Mouse (Mus musculus) heart, embryonic 16.5 days (tissue): Measurements from ENCODE around the gene St3gal4. TPM values are rescaled to one million over a fixed set of nuclear protein-coding genes. Genes with fewer than 3 reads are reported as not detected.

Experiments used
- ATAC-seq: fragments of 200-750 bp; cut with Nextera tagmentation; replicated peaks from 2 replicates; pipeline ENCODE4 v1.8.0; 2017; ENCODE audit warnings: moderate number of reproducible peaks; ENCODE audit not compliant: insufficient read depth, low FRiP score; ENCODE audit errors: extremely low read depth
- H3K27ac ChIP-seq: fragments of 300-500 bp; sonication (generic); 2 replicates; pipeline ENCODE4 v1.5.1; 2014; ENCODE audit warnings: mild to moderate bottlenecking, low read length, control low read depth, moderate library complexity
- H3K27me3 ChIP-seq: fragments of 300-500 bp; sonication (generic); 2 replicates; pipeline ENCODE4 v1.6.1; 2014; ENCODE audit warnings: low read length, mixed read lengths; ENCODE audit not compliant: control insufficient read depth, insufficient read depth
- H3K36me3 ChIP-seq: fragments of 300-500 bp; sonication (generic); 2 replicates; pipeline ENCODE4 v1.6.1; 2014; ENCODE audit not compliant: control insufficient read depth, insufficient read depth
- H3K4me1 ChIP-seq: fragments of 300-500 bp; sonication (generic); 2 replicates; pipeline ENCODE4 v1.6.1; 2014; ENCODE audit warnings: low read length, mixed read lengths; ENCODE audit not compliant: control insufficient read depth, insufficient read depth
- H3K4me2 ChIP-seq: fragments of 300-500 bp; sonication (generic); 2 replicates; pipeline ENCODE4 v1.6.1; 2014; ENCODE audit warnings: low read depth, mild to moderate bottlenecking, control low read depth, low read length
- H3K4me3 ChIP-seq: fragments of 300-500 bp; sonication (generic); 2 replicates; pipeline ENCODE4 v1.5.1; 2014; ENCODE audit warnings: mild to moderate bottlenecking, control low read depth, low read length
- H3K9ac ChIP-seq: fragments of 300-500 bp; sonication (generic); 2 replicates; pipeline ENCODE4 v1.6.1; 2014; ENCODE audit warnings: low read length, control low read depth
- H3K9me3 ChIP-seq: fragments of 300-500 bp; sonication (generic); replicated peaks from 2 replicates; pipeline ENCODE4 v1.6.1; 2016; ENCODE audit warnings: low read length; ENCODE audit not compliant: control insufficient read depth
- WGBS: fragments of 180-500 bp; shearing (Covaris S2); extraction: QIAGEN DNeasy Blood & Tissue Kit; methylation state at CpG from one replicate; pipeline ENCODE4 v1.1.7; 2014; 5-methylcytosine and 5-hydroxymethylcytosine counted together
- polyA plus RNA-seq: library from polyadenylated mRNA; unstranded; fragments of >200 nt; fragmentation: Nextera tagmentation; extraction: Ambion mirVana; gene quantifications from 2 replicates; pipeline ENCODE4 v1.2.1, GENCODE M21; 2015

Gene St3gal4
- polyA plus RNA-seq, 1 experiment from 2014 or later = 25.8 TPM

DNA sequence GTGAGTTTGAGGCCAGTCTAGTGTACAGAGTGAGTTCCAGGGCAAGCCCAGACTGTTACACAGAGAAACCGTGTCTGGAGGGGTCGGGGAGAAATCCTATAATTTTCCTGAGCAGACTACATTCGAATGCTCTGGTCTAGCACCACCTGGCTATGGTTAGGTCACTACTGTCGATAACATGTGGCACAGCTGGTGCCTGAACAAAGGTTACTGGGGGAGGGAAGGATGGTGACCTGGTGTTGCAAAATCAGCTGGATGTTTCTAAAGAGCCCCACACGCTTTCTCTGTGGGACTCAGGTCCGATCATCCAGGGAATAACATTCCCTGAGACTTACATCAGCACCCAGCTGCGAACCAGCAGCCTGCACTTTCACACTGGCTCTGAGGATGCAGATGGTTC lies 19.0 kb upstream of the St3gal4 start:
- H3K27me3 ChIP-seq = no peaks in the 10 kb centered on the region
- no peaks in the 10 kb centered on the region for H3K36me3 ChIP-seq
- 73% methylated on average over 7 of the region's 7 CpGs for WGBS
- peaks cover 6% of the 10 kb centered on the region; the same call in 1 of the 2 replicates for H3K4me1 ChIP-seq
- H3K4me3 ChIP-seq = no peak overlapping the region
- H3K4me2 ChIP-seq = no peak overlapping the region
- no peak overlapping the region for H3K27ac ChIP-seq
- no peaks in the 10 kb centered on the region for H3K9me3 ChIP-seq
- ATAC-seq = no peak
- no peak overlapping the region for H3K9ac ChIP-seq

DNA sequence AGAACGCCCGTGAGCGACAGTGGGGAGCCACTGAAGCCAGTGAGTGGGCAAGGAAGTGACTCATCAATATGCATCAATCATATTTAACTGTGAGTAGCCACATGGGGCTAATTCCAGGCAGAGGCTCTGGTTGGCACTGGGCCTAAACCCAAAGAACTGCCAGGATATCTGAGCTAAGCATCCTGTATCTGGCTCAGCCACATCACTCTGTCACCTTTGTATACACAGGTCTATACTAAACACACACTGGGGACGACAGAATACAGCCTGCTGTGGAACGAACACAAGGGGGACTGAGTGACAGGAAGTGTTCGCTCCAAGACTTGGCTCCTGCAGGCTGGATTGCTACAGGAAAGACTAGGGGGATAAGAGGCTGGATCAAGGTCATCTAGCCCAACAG lies 16.5 kb upstream of the St3gal4 start:
- 58% methylated on average over 6 of the region's 6 CpGs for WGBS
- ATAC-seq = no peak
- no peak overlapping the region for H3K4me2 ChIP-seq
- H3K4me1 ChIP-seq = peaks cover 6% of the 10 kb centered on the region; the same call in 1 of the 2 replicates
- H3K9me3 ChIP-seq = no peaks in the 10 kb centered on the region
- H3K4me3 ChIP-seq = no peak overlapping the region
- no peaks in the 10 kb centered on the region for H3K27me3 ChIP-seq
- H3K27ac ChIP-seq = 0 out of 2 replicates have a peak overlapping the region, but pooled peaks have one; percentile 8
- peak overlapping the region; percentile 11; the same call in 1 of the 2 replicates for H3K9ac ChIP-seq
- H3K36me3 ChIP-seq = no peaks in the 10 kb centered on the region

DNA sequence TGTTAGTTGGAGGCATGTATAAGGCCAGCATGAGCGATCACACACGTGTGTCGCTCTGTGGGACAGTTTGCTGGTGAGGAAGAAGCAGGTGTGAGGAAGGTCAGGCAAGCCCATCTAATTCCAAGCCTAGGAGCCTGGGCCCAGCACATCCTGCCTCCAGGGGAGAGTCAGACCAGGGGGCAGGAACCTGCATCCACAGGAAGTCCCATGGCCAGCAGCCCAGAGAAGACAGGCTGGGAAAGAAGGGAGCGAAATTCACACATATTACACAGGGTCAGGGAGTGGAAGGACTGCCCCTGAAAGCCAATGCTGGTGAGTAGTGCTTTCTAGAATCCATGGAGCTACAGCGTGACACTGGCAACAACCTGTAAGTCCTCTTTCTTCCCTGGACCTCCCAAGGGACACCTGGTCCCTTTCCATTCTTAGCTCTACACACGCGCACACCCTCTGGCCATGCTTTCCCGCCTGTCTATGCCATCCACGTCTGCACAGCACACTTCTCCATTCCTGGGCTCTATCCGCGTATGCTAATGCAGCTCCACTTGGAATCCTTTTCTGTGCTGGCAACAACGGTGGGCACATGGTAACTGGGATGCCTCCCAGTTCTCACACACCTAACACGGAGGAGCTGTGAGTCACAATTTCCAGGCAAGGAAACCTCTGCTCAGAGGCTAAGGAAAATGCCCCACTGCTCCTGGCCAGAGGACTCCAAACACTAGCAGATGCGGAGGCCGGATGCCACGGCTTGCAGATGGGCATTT lies 12.7 kb upstream of the St3gal4 start:
- H3K27me3 ChIP-seq = no peaks in the 10 kb centered on the region
- H3K9me3 ChIP-seq = no peaks in the 10 kb centered on the region
- WGBS = 84% methylated on average over 16 of the region's 16 CpGs
- peak; percentile 45; the same call in 1 of the 2 replicates for ATAC-seq
- H3K4me1 ChIP-seq = peaks cover 12% of the 10 kb centered on the region
- H3K4me3 ChIP-seq = no peak overlapping the region
- H3K36me3 ChIP-seq = no peaks in the 10 kb centered on the region
- peak overlapping the region; percentile 33 for H3K27ac ChIP-seq
- no peak overlapping the region for H3K4me2 ChIP-seq
- H3K9ac ChIP-seq = no peak overlapping the region

DNA sequence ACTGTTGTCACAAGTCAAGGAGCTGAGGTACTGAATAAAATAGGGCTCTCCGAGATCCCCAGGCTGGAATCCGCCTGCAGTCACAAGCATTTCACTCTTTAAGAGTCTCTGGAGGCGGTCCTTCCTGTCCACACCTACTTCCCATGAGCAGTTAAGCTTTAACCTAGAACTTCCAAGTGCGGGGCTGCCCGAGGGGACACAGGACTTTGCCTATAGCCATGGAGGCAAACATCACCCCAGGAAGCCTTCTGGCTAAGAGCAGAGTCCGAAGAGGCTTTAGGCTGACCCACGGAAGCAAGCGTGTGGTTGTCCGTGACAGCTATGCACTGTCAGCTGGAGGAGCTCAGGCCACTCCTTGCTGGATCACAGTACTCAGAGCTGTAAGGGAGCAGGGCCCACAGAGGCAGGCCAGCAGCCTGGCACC lies 9.9 kb upstream of the St3gal4 start:
- no peak overlapping the region for H3K27ac ChIP-seq
- ATAC-seq = no peak
- no peaks in the 10 kb centered on the region for H3K27me3 ChIP-seq
- no peak overlapping the region for H3K9ac ChIP-seq
- H3K36me3 ChIP-seq = peaks cover 9% of the 10 kb centered on the region; the same call in 1 of the 2 replicates
- H3K4me2 ChIP-seq = no peak overlapping the region
- no peak overlapping the region for H3K4me3 ChIP-seq
- H3K9me3 ChIP-seq = no peaks in the 10 kb centered on the region
- WGBS = 57% methylated on average over 9 of the region's 9 CpGs
- H3K4me1 ChIP-seq = peaks cover 10% of the 10 kb centered on the region

DNA sequence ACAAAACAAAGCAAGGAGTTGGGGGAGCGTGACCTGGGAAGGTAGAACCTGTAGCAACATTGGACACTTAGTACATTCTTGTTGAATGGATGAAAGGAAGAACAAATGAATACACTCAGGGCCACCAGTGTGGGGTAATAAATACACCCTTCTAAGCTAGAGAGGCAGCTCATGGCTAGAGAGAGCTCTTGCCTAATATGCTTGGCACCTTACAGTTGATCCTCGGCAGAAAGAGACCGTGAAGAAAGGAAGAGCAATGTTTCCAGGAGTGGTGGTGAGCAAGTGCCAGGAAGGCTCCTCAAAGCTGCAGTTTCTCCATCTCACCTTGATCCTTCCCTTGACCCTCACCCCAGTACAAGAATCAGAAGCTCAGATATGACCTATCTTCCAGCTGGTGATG lies 9.5 kb upstream of the St3gal4 start:
- H3K9me3 ChIP-seq = no peaks in the 10 kb centered on the region
- peaks cover 12% of the 10 kb centered on the region for H3K4me1 ChIP-seq
- 78% methylated on average over 3 of the region's 3 CpGs for WGBS
- no peak overlapping the region for H3K4me3 ChIP-seq
- no peak overlapping the region for H3K27ac ChIP-seq
- no peak overlapping the region for H3K9ac ChIP-seq
- ATAC-seq = no peak
- H3K36me3 ChIP-seq = peaks cover 9% of the 10 kb centered on the region; the same call in 1 of the 2 replicates
- no peaks in the 10 kb centered on the region for H3K27me3 ChIP-seq
- no peak overlapping the region for H3K4me2 ChIP-seq

DNA sequence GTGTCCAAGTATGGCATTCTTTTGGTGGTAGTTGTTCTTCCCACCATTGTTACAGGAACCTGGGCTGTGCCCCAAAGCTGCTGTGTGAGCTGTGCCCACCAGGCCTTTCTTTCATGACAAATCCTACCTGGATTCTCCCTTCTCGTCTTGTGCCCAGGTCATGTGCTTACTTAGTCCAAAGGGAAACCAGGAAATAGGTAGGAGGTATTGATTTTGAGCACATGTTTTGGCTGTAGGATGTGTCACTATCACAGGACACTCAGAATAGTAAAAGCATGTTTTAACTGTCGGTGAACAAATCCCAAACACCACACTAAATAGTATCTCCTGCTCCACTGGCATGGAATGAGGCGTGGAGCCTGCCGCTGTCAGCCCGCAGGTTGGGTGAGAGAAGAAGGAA lies 8.5 kb upstream of the St3gal4 start:
- ATAC-seq = no peak
- Histone ChIP-seq H3K9ac (no peak overlapping the region), H3K36me3 (peaks cover 9% of the 10 kb centered on the region; the same call in 1 of the 2 replicates), H3K4me3 (no peak overlapping the region), H3K27ac (no peak overlapping the region), H3K9me3 (no peaks in the 10 kb centered on the region), H3K4me2 (no peak overlapping the region), H3K27me3 (no peaks in the 10 kb centered on the region), H3K4me1 (peaks cover 12% of the 10 kb centered on the region)
- WGBS = 83% methylated on average over 5 of the region's 5 CpGs

DNA sequence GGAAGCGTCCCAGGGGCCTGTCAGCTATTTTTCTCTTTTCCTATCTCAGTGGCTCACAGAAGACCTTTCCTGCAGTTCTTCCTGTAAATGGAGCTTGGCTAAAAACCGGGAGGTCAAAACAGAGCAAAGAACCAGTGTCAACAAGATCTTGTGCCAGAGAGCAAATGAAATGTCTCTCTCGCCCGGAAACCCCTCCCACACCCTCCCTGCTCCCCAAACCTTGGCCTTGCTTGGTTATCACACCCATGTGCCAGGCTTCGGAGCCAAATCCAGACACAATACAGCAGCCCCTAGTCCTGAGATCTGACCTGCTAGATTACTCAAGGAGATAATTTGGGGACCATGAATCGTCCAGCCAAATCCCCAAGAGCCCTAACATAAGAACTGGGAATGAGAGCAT lies 8.1 kb upstream of the St3gal4 start:
- H3K4me3 ChIP-seq = no peak overlapping the region
- WGBS = 66% methylated on average over 6 of the region's 6 CpGs
- H3K36me3 ChIP-seq = peaks cover 9% of the 10 kb centered on the region; the same call in 1 of the 2 replicates
- no peaks in the 10 kb centered on the region for H3K27me3 ChIP-seq
- H3K27ac ChIP-seq = peak overlapping the region; percentile 54
- peak; percentile 41; the same call in 1 of the 2 replicates for ATAC-seq
- no peaks in the 10 kb centered on the region for H3K9me3 ChIP-seq
- H3K4me1 ChIP-seq = peaks cover 12% of the 10 kb centered on the region
- H3K4me2 ChIP-seq = no peak overlapping the region
- no peak overlapping the region for H3K9ac ChIP-seq

DNA sequence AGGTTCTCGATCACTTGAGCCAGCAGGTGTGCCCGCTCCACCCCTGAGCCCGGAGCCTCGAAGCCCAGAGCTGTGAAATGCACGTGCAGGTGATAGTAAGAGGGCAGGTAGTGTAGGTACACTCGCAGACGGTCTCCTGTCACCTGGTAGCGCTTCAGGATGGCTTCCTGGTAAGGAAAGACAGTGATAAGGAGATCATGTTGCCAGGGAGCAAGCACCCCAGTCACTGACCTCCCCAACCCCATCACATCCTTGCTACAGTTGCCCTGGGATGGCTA lies 5.5 kb upstream of the St3gal4 start:
- H3K9me3 ChIP-seq = no peaks in the 10 kb centered on the region
- H3K9ac ChIP-seq = no peak overlapping the region
- WGBS = 89% methylated on average over 8 of the region's 8 CpGs
- H3K27ac ChIP-seq = no peak overlapping the region; the same call in 1 of the 2 replicates
- H3K36me3 ChIP-seq = peaks cover 9% of the 10 kb centered on the region; the same call in 1 of the 2 replicates
- H3K27me3 ChIP-seq = no peaks in the 10 kb centered on the region
- H3K4me3 ChIP-seq = no peak overlapping the region
- H3K4me2 ChIP-seq = no peak overlapping the region
- no peak for ATAC-seq
- H3K4me1 ChIP-seq = peaks cover 12% of the 10 kb centered on the region

DNA sequence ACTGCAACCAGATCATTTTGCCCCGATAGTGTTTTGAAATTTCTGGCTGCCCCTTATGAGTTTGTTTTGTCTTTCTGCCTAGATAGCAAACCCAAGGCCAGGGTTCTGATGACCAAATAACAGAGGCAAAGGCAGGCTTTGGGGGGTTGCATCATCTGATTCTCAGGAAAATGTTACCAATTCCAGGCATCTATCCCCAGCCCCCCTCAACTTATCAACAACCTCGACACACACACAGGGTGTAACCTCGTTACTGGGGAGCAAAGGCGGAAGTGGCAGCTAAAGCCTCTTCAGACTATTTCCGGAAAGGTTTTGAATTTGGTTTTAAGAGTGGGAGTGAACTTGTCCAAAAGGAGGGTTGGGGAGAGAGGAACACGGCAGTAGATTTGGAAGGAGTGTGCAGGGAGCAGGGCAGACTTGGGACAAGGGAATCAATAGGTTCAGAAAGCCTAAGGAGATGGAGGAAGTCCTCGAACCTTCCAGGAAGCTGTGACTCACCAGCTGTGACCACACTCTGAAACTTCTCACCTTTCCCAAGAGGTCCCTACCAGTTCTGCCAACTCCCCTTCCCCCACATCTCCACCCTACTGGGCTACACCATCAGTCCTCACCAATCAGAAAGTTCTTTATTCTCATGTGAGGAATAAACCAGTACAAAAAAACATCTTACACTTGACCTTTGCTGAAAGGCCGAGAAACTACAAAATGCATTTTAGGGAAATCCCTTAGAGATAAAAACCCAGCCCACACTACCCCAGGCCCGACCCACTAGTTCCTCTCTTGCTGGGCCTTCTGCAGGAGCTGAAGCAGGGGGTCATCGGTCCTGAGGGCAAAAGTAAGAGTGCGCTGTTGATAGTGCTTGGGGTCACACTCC lies 5.0 kb upstream of the St3gal4 start:
- Histone ChIP-seq H3K4me2 (no peak overlapping the region), H3K27me3 (no peaks in the 10 kb centered on the region), H3K27ac (peak overlapping the region; percentile 43), H3K9ac (no peak overlapping the region), H3K9me3 (no peaks in the 10 kb centered on the region), H3K4me3 (no peak overlapping the region), H3K4me1 (peaks cover 10% of the 10 kb centered on the region), H3K36me3 (peaks cover 9% of the 10 kb centered on the region; the same call in 1 of the 2 replicates)
- ATAC-seq = no peak
- 54% methylated on average over 11 of the region's 11 CpGs for WGBS
